Mouse (Mus musculus) liver, embryonic 16.5 days (tissue): ENCODE measurements at regions not wholly inside any gene's neighbourhood (a gene's known extent, or its start where the extent isn't known, plus 50 kb on each side); places are given as distances from the start of the nearest gene placed in this dataset.
"Not testable (repeated sequence)": the region's sequence is repeated elsewhere in the genome, so short reads cannot be mapped to it uniquely, and the experiment has no call there.

ENCODE experiments used
- ATAC-seq: fragments of 200-750 bp; cut with Nextera tagmentation; 2 replicates; pipeline ENCODE4 v1.8.0; 2017; ENCODE audit warnings: low read depth, mild to moderate bottlenecking, moderate number of reproducible peaks, moderate library complexity
- H3K27ac ChIP-seq: fragments of 300-500 bp; sonication (generic); 2 replicates; pipeline ENCODE4 v1.5.1; 2014; ENCODE audit warnings: mild to moderate bottlenecking, low read length
- H3K27me3 ChIP-seq: fragments of 300-500 bp; sonication (generic); 2 replicates; pipeline ENCODE4 v1.6.1; 2014; ENCODE audit warnings: low read depth, low read length, mixed read lengths; ENCODE audit not compliant: control insufficient read depth, insufficient read depth
- H3K36me3 ChIP-seq: fragments of 300-500 bp; sonication (generic); 2 replicates; pipeline ENCODE4 v1.6.1; 2014; ENCODE audit warnings: mild to moderate bottlenecking; ENCODE audit not compliant: control insufficient read depth, insufficient read depth
- H3K4me1 ChIP-seq: fragments of 300-500 bp; sonication (generic); 2 replicates; pipeline ENCODE4 v1.6.1; 2014; ENCODE audit warnings: low read depth, low read length, mixed read lengths; ENCODE audit not compliant: control insufficient read depth
- H3K4me2 ChIP-seq: fragments of 300-500 bp; sonication (generic); 2 replicates; pipeline ENCODE4 v1.6.1; 2014; ENCODE audit warnings: low read depth, low read length, mixed read lengths
- H3K4me3 ChIP-seq: fragments of 300-500 bp; sonication (generic); 2 replicates; pipeline ENCODE4 v1.5.1; 2014; ENCODE audit warnings: low read depth, mild to moderate bottlenecking, low read length
- H3K9ac ChIP-seq: fragments of 300-500 bp; sonication (generic); 2 replicates; pipeline ENCODE4 v1.6.1; 2014; ENCODE audit warnings: low read depth, low read length
- H3K9me3 ChIP-seq: fragments of 300-500 bp; sonication (generic); replicated peaks from 2 replicates; pipeline ENCODE4 v1.6.1; 2016; ENCODE audit warnings: low read length; ENCODE audit not compliant: control insufficient read depth
- WGBS: fragments of 180-500 bp; shearing (Covaris S2); extraction: QIAGEN DNeasy Blood & Tissue Kit; methylation state at CpG from one replicate; pipeline ENCODE4 v1.1.7; 2014; ENCODE audit not compliant: insufficient replicate concordance; 5-methylcytosine and 5-hydroxymethylcytosine counted together

DNA sequence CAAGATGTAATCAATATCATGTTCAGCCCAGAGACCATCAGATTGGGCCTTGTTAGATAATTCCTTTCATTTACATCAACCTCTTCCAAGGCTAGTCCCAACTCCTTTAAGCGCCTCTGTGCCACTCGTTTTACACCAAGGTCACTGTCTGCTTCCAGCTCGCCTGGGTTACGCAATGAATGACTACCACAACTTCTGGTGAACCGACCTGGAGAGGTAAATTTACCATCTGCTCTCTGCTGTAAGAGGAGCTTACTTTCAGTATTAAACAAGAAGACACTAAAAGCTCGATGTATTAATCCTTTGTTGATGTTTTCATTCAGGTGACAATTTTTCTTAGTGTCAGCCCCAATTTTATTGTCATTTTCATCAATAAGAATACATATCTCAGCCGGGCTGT lies 51.7 kb upstream of the Fam174b start:
- no peaks in the 10 kb centered on the region for H3K4me1 ChIP-seq
- H3K9me3 ChIP-seq, result no peaks in the 10 kb centered on the region
- H3K36me3 ChIP-seq, result no peaks in the 10 kb centered on the region
- 54% methylated on average over 7 of the region's 7 CpGs for WGBS
- no peak overlapping the region for H3K4me3 ChIP-seq
- no peak overlapping the region for H3K9ac ChIP-seq
- no peak for ATAC-seq
- no peak overlapping the region for H3K27ac ChIP-seq
- H3K4me2 ChIP-seq, result no peak overlapping the region
- no peaks in the 10 kb centered on the region for H3K27me3 ChIP-seq

DNA sequence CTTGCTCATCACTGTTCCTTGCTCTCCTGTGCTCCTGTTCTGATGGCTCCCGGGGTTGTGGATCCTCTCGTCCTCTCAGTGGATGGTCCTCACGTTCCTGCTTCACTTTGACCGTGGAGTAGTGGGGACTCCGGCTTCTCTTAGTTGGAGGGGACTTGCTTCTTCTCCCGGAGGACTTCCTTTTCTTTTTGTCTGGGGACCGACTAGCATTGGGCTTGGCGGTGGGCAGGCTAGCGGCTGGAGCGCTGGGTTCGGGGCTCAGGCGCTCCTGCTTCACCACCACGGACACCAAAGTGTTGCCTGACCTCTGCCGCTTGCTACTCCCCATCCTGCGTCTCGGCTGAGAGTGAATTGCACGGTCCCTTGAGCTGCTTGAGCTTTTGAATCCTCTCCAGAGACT lies 53.9 kb upstream of the Fam174b start:
- H3K9me3 ChIP-seq, H3K27me3 ChIP-seq, H3K36me3 ChIP-seq, H3K4me3 ChIP-seq, H3K9ac ChIP-seq, ATAC-seq, H3K4me1 ChIP-seq, H3K27ac ChIP-seq, H3K4me2 ChIP-seq: not testable (repeated sequence)
- 77% methylated on average over 13 of the region's 17 CpGs for WGBS

DNA sequence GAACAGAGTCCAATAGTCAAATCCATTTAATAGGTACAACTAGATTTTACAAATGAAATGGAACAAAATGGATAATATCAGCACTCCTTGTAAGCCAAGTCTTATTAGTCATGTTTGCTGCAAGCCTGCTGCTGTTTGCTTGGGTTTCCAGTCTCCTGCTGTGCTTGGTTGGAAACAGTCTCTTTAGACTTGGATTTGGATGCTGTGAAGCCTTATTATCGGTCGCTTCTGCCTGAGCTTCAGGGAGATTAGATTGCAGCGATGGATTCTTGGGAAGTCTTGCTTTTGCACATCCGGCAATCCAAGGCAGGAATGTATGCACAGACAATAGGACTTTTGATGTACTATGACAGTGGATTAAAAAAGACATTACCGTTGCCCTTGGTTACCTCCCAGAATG lies 57.3 kb upstream of the Fam174b start:
- no peaks in the 10 kb centered on the region for H3K4me1 ChIP-seq
- ATAC-seq, result no peak

DNA sequence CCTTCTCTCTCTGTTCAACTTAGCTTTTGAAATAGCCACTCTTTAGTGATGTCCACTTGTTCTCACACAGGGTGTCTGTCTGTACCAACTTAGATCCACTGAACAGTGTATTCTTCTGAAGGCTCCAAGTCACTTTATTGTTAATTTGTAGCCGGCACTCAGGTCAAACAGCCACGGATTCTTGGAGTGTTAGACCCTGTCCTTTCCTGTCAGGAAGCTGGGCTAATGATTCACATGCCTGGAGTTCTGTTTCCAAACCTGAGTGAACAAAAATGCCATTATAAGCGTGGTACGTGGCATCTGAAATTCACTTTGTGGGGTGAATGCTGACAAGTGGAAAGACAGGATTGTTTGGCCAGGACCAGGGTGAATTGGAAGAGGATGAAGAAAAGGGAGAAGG lies 69.5 kb upstream of the Fam174b start:
- no peak overlapping the region for H3K27ac ChIP-seq
- H3K9me3 ChIP-seq, result no peaks in the 10 kb centered on the region
- ATAC-seq, result no peak
- no peaks in the 10 kb centered on the region for H3K36me3 ChIP-seq
- H3K4me3 ChIP-seq, result no peak overlapping the region
- WGBS, result 26% methylated on average over 4 of the region's 4 CpGs
- H3K4me1 ChIP-seq, result no peaks in the 10 kb centered on the region
- H3K27me3 ChIP-seq, result no peaks in the 10 kb centered on the region
- H3K9ac ChIP-seq, result no peak overlapping the region
- H3K4me2 ChIP-seq, result no peak overlapping the region

More for the DNA sequence above, 57.3 kb upstream of the Fam174b start:
- WGBS, result 71% methylated on average over 5 of the region's 5 CpGs
- no peaks in the 10 kb centered on the region for H3K9me3 ChIP-seq
- H3K36me3 ChIP-seq, result no peaks in the 10 kb centered on the region
- H3K4me3 ChIP-seq, result no peak overlapping the region
- H3K27ac ChIP-seq, result no peak overlapping the region
- no peak overlapping the region for H3K4me2 ChIP-seq
- H3K27me3 ChIP-seq, result no peaks in the 10 kb centered on the region
- H3K9ac ChIP-seq, result no peak overlapping the region

DNA sequence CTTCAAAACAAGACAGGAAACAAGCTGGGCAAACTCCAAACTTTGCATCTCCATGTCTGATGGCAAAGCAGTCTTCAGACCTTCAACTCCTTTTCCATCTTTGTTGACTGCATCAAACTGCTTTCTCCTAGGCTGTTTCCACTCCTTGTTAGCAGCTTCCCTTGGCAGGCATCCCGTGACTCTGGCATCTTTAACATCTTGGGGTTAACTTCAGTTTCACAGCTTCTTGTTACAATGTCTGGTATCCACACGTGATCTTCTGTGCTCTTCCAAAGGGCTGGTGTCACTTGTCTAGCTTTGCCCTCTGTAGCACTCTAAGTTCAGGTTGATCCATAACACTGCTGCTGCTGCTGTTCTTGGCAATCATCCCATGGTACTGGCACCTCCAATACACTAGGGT lies 71.3 kb upstream of the Fam174b start:
- no peak for ATAC-seq
- no peaks in the 10 kb centered on the region for H3K27me3 ChIP-seq
- no peaks in the 10 kb centered on the region for H3K9me3 ChIP-seq
- H3K27ac ChIP-seq, result no peak overlapping the region
- no peak overlapping the region for H3K9ac ChIP-seq
- H3K36me3 ChIP-seq, result no peaks in the 10 kb centered on the region
- H3K4me3 ChIP-seq, result no peak overlapping the region
- WGBS, result 45% methylated on average over 2 of the region's 2 CpGs
- no peak overlapping the region for H3K4me2 ChIP-seq
- H3K4me1 ChIP-seq, result no peaks in the 10 kb centered on the region

DNA sequence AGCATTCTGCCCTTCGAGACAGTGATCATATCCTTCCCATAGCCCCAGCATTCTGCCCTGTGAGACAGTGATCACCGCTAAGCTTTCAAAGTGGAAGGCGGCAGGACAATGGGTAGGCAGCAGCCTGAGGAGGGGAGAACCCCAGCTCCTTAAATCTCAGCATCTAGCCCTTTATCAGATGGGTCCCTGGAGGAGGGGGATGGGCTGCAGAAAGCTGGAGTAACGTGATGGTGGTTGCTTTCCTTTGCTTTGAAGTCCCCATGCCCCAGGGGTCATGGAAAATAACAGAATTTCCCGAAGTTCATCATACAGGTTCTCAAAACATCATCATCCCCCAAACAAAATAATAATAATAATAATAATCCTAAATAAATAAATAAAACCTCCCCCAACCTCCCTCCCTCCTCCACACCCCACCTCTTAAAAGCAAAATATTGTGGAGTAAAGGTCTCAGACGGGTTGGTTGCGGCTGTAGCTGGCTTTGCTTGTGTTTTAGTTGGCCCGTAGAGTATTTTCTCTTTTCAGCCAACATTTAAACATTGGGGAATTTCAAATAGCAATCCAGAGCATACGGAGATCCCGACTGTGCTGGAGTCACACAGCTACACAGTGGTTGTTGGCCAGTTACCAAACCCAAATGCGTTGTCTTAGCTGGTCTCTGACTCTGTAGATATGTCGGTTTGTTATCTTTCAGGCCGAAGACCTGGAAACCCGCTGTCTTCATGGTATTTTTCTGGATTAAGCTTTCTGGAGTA lies 73.0 kb upstream of the Fam174b start:
- Histone ChIP-seq H3K27me3 (no peaks in the 10 kb centered on the region), H3K27ac (no peak overlapping the region), H3K4me2 (no peak overlapping the region), H3K4me1 (no peaks in the 10 kb centered on the region), H3K9ac (no peak overlapping the region), H3K9me3 (no peaks in the 10 kb centered on the region), H3K4me3 (no peak overlapping the region), H3K36me3 (no peaks in the 10 kb centered on the region)
- ATAC-seq, result no peak
- 57% methylated on average over 14 of the region's 14 CpGs for WGBS

DNA sequence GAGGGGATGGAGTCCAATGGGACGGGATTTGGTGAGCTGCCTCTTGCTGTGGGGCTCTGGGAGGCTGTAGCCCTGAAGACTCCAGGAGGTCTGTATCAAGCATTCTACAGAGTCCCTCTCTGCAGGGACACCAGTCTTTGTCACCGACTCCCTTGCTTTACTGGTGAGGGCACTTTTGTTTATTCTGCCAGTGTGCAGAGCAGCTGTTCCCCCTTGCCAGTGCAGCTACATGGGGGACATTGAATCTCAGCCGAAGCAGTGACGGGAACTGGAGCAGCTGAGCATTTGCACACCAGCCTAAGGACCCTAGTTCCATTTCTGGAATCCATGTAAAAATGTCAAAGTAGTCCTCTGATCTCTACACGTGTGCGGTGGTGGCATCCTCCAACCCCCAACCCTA lies 75.1 kb upstream of the Fam174b start:
- Histone ChIP-seq H3K27ac (no peak overlapping the region), H3K4me2 (no peak overlapping the region), H3K27me3 (no peaks in the 10 kb centered on the region), H3K4me3 (no peak overlapping the region), H3K4me1 (no peaks in the 10 kb centered on the region), H3K9ac (no peak overlapping the region), H3K36me3 (no peaks in the 10 kb centered on the region), H3K9me3 (no peaks in the 10 kb centered on the region)
- 58% methylated on average over 6 of the region's 6 CpGs for WGBS
- ATAC-seq, result no peak

DNA sequence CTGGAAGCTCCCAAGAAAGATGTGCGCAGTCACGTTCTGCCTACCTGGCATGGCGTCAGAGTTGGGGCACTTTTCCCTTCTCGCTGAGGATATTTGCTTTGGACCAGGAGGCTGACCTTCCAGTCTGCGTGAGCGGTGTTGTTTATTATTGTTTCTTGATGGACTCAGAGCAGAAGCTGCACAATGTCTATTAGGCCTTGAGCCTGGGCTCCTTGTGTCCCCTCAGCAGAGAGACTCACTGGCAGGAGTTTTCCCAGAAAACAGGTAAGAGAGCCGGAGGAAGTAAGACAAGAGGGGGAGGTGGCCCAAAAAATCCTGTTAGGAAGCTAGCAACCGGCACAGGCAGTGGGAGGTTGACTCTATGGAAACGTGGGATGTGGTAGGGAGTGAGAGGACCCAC lies 77.6 kb upstream of the Fam174b start:
- H3K4me2 ChIP-seq, result no peak overlapping the region
- WGBS, result 65% methylated on average over 9 of the region's 9 CpGs
- H3K36me3 ChIP-seq, result no peaks in the 10 kb centered on the region
- H3K4me1 ChIP-seq, result no peaks in the 10 kb centered on the region
- H3K9ac ChIP-seq, result no peak overlapping the region
- H3K27ac ChIP-seq, result no peak overlapping the region
- no peaks in the 10 kb centered on the region for H3K27me3 ChIP-seq
- H3K4me3 ChIP-seq, result no peak overlapping the region
- ATAC-seq, result no peak
- H3K9me3 ChIP-seq, result no peaks in the 10 kb centered on the region

DNA sequence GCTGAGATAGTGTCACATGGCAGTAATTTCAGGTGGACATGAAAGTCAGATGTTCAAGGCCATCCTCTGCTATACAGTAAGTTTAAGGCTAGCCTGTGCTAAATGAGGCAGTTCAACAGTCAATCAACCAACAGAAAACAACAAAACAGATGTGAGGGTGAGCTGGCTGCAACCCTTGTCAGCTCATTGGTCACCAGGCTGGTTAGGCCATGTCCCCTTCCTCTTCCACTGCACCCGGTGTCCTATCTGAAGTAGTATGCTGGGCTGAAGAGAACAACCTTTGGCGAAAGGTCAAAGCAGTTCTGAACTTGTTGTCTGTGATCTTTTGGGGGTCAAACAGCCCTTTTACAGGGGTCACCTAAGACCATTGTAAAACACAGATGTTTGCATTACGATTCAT lies 78.2 kb upstream of the Fam174b start:
- no peaks in the 10 kb centered on the region for H3K4me1 ChIP-seq
- no peak overlapping the region for H3K4me3 ChIP-seq
- no peaks in the 10 kb centered on the region for H3K27me3 ChIP-seq
- no peaks in the 10 kb centered on the region for H3K36me3 ChIP-seq
- H3K9ac ChIP-seq, result no peak overlapping the region
- 71% methylated on average over 3 of the region's 3 CpGs for WGBS
- no peak overlapping the region for H3K4me2 ChIP-seq
- ATAC-seq, result no peak
- H3K9me3 ChIP-seq, result no peaks in the 10 kb centered on the region
- H3K27ac ChIP-seq, result no peak overlapping the region
